Mouse (Mus musculus): Measurements from ENCODE around the gene Ets1. TPM values are rescaled to one million over a fixed set of nuclear protein-coding genes. Genes with fewer than 3 reads are reported as not detected.

Ets1 gene
- total and polyA plus RNA-seq, 3 experiments = 10.7 to 39.6 (median 20.8) TPM

DNA sequence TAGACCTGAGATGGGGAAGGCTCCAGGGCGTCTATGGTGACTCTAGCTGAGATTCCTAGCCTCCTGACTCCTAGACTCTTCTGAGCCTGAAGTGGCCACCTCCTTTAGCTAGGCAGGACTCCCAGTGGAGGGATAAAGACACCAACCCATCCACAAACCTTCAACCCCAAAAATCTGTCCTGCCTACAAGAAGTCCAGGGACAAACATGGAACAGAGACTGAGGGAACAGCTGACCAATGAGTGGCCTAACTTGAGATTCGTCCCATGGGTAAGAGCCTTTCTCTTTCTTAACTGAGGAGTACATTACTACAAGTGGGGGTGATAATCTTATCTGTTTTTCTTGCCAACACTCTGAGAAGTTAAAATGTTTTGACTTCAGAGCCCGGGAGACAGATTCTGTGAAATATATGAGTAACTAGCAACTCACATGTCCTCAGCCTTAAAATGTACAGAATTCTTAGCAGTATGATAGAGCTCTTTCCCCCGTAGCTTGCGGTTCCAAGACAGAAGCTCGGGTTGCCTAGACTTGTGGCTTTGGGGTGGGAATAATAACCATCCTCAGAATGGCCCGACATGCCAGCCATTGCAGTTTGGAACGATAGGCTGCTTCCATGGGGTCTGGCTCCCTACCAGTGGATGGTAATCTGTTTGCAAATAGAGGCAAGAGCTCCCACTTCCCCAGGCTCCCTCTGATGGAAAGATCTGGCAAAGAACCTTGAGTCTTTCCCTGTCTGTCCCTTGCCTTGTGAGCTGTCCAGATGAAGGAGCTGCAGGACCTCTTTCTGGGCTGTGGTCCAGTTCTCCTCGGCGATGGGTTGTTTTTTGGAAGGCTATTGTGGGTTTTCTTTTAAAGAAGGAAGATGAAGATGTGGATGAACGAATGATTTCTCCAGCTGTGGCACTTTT lies 30.8 kb downstream of the Ets1 start:
- DNase-seq = no peak

DNA sequence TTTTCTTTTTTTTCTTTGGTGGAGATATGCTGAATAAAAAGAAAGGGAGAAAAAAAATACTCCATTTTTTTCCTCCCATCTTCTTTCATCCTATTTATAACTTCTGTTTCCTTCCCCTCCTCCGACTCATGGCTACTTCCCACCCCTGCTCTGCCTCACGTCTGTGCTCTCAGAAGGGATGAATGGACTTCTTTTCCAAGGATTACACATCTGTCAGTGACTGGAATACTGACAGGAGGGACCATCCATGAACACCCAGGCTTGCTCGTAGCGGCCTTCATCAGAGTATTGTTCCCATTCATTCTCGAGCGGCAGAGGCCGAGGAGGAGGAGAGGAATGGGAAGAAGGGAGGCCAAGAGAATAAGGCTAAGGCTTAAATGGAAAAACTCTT lies 31.5 kb downstream of the Ets1 start:
- DNase-seq = no peak

DNA sequence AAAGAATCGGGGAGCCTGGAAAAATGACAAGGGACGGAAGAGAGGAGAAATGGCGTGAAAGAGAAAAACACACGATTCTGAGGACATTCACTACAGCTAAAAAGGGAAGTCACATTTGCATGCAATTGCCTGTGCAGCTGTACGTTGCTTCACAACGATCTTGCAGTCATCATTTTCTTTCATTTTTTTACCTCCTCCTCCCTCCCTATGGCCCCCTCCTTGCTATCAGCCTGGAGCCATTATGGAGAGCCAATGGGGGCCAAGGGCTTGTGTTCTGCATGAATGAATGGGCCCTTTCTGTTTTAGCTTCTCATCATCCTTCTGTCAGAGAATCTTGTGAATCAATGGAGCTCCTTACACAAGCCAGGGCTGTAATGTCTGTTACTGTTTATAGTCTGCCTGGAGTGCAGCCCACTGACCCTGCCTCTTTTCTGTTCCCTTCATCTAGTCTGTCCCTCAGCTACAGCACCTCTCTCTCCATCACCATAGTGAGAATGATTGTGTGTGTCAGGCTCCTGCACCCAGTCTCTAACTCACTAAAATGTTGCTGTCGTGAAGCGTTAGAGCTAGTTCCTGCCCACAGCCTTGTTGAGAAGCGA lies 32.2 kb downstream of the Ets1 start:
- DNase-seq = no peak

DNA sequence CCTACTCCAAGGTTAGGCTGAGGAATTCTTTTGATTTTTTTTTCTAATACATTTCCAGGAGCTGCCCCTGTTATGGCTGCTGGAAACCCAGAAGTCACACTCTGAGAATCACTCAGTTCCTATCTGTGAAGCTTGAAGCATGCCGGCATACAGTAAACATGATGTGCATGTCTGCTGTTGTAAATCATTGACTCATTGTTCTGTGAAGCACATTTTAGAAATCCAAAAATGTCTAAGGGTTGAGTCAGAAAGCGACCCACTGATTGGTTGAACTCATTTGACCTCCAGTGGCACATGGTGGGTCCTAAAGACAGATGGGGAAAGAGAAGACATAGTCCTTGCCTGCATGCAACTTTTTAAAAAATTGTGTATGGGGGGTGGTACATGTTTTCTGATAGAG lies 33.4 kb downstream of the Ets1 start:
- no peak for DNase-seq

DNA sequence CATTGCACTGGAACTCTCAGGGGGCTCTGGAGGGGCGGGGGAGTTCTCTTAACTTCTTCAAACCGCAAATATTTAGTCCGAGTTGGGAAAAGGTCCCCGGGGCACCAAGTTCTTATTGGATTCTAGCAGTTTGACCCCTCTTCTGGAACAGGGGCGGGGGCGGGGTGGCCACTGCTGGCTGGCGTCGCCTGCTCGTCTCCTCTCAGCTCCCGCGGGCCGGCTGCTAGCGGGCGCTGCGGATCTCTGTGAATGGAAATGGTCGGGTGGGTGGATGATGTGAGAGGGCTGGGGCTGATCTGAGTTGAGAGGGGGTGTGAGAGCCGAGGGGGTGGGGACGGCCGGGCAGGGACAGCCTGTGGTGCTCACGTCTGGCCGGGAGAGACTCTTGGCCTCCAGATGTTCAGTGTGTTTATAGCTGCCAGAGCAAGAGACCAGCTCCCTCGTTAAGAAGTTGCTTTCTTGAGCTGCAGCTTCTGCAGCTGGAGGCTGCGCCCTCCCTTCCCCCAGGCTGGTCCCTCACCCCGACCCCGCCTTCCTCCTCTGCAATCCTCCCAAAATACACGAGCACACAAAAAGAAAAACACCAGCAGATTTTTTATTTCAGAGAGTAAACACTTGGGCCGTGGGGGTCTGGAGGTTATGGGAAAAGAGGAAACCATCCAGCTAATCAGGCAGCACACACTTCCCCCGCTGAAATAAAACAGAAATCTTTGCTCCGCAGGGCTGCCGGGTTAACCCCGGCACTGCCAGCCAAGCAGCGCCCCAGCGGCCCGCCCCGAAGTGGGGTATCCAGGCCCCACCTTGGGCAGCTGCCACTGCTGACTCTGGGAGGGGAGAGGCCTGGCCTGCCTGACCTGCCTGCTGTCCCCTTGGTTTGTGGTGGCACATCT lies 36.2 kb downstream of the Ets1 start:
- DNase-seq = peak; percentile 73

DNA sequence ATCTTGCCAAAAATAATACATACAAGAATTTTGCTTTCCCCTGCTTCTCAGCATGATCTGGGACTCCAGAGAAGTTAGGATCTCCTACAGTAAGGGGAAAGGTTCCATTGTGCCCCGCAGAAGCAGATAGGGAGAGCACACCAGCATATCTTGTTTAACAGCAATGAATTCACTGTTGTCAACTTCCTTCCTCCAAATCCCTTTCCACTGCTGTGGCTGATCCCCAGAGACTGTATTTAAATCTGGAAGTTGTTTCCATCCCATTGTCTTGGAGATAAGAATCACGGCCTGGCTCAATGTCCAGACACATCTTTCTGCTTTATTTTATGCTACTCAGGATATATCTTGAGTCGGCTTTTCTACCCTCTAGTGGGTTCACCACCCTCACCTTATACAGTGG lies 37.9 kb downstream of the Ets1 start:
- no peak for DNase-seq

DNA sequence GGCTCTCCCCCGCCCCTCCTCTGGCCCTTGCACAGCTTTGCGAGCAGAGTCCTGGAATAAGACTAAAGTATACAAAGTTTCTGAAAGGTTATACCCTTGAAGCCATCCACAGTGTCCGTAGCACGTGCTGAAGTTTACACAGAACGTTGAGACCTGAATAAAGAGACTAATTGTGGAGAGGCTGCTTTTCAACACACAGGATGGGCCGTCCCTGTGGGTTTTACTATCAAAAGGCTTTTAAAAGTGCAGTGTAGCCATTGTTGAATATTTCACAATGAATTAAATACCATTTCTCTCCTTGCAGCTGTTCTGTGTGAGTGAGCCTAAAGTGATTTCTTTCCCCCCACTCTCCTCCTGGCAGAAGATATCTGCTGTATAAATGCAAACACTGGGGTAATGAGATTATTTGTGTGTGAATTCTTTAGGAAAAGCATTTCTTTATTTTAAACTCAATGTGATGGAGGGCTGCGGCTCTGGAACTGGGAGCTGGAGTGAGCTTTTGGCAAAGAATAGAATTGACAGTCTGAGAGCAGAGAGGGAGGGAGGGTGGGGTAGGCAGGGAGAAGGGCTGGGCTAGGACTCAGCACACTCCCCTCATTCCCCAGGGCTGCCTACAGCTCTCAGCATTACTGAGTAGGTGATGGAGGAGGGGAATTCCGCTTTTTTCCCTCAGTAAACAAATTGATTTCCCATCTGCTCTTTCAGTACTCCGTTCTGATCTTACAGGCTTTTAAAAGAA lies 39.8 kb downstream of the Ets1 start:
- no peak for DNase-seq

DNA sequence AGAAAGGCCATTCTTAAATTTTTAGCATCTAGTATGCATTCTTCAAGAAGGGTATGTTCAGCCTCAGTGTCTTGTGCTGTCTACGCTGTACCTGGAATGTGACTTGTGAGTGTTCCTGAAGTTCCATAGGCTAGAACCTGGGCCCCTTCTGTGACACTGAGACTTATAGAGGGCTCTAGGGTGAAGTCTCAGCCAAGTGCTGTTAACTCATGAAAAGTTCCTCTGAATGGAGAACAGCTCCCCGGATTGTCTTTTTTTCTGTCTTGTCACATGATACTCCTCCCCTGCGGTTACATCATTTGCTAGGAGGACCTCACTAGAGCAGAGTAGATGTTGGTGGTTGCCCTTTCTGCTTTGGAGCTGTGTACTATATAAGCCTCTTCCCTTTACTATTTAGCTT lies 40.5 kb downstream of the Ets1 start:
- DNase-seq = no peak

DNA sequence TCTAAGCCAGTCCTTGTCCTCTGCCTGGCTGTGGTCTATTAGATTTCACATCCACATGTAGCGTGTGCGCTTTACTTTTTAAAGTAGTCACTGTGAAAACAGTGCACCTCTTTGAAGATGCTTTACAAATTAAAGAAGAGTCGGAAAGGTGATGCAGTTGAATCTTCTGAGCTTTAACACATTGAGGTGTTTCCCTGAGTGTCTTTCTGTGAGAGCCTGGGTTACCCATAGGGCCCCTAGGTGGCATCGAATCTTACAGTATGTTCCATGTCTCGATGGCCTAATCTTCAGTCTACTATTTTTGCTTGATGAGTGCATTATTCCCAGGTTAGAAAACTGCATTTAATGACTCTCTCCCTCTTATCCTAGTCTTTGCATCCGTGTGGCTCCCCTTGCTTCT lies 41.6 kb downstream of the Ets1 start:
- no peak for DNase-seq

DNA sequence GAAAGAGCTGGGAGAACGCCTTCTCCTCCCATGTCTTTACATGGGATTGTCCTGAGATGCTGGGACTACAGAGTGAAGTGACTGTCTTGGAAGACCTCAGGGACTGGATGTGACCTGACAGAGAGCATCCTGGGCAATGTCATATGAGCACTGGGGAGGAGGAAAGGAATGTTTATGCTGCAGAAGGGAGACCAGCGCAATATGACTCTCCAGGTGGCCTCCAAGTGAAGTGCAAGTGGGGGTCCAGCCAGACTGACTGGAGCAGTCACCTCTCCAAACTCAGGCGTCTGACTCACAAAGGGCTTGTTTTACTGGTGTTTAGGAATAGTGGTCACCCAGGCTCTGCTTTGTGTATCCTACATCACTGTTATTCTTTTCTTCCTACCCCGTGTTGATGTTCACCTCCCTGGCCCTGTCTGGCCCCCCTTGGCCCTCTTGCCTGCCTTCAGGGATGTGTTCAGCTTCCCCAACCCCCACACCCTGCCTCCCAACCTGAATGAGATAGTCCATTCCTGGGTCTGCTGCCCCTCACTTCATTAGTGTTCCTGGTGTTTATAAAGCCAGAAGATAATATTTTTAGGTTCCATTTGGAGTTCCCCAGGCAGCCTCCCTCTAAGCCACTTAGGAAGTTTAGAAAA lies 42.2 kb downstream of the Ets1 start:
- no peak for DNase-seq

DNA sequence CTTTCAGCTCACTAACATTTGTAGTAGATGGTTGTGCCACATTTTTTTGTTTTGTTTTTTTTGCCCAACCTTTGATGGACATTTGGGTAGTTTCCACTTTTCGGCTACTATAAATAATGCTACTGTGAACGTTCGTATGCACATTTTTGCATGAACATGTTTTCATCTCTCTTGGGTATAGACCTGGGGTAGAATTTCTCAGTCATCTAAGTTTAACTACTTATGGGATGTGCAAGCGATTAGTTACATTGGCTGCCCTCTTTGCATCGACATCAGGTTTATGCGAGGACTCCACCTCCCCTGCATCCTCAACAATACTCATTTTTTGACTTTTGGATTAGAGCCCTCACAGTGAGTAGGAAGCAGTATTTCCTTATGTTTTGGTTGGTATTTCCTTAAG lies 43.5 kb downstream of the Ets1 start:
- DNase-seq = no peak

DNA sequence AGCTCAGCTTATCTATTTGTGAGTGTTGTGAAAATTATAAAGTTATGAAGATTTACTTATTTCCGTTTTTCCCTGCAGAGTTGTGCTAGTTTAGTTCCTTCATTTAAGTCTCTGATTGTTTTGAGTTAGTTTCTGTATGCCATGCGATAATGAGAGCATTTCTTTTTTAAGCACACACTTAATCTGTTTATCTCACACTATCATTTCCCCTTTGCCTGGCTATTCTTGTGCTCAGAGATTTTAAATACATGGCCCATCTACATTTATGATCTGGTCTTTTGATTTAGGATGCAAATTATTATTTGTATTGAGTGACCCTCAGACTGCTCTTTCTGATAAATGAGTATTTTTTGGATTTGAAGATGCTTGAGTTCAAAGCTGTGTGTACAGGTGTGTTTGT lies 44.2 kb downstream of the Ets1 start:
- DNase-seq = no peak

DNA sequence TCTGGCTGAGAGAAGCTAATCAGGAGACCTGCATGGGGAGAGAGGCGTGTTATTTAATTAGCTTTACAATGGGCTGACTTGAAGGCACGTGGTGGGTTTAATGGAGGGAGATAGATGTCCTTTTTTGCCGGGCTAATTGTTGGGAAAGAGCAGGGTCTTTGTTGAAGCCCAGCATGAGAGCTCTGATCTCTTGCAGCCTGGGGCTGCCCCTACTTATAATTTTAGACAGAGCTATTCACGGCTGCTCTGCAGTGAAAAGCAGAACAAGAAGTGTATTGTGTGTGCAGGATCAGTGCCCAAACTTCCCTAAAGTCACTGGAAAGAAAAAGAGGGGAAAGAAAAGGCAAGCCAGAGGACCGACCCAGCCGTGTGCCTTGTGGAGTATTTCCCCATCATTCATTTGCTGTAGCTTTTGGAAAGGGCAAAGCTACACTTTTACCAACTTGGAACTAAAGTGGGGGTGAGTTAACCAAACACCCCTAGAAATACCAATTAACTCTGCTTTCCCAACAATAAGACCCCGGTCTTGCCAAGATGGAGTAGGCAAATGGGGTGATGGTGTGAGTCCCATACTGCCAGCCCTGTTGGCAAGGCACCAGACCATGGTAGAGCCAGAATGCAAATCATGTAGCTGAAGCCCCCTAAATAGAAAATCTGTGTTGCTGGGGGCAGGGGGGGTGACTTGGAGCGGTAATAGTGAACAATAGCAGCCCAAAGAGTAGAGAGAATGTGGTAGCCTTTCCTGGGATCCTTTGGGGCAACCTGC lies 50.0 kb downstream of the Ets1 start:
- DNase-seq = no peak

DNA sequence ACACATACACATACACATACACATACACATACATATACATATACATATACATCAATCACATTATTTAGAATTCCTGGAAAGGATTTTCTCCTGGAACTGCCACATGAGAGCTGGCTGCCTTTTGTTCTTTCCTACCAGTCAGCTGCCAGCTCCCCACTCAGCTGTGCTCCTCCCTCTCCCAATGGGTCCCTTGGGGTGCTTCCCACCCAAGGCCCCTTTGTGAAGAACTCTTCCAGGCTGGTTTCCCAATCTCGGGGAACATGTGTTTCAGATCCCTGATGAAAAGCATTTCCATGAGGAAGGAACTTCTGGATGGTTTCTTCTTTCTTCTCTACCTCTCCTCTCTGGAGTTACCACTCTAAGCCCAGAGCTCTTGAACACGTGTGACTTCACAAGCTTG lies 52.3 kb downstream of the Ets1 start:
- DNase-seq = no peak

DNA sequence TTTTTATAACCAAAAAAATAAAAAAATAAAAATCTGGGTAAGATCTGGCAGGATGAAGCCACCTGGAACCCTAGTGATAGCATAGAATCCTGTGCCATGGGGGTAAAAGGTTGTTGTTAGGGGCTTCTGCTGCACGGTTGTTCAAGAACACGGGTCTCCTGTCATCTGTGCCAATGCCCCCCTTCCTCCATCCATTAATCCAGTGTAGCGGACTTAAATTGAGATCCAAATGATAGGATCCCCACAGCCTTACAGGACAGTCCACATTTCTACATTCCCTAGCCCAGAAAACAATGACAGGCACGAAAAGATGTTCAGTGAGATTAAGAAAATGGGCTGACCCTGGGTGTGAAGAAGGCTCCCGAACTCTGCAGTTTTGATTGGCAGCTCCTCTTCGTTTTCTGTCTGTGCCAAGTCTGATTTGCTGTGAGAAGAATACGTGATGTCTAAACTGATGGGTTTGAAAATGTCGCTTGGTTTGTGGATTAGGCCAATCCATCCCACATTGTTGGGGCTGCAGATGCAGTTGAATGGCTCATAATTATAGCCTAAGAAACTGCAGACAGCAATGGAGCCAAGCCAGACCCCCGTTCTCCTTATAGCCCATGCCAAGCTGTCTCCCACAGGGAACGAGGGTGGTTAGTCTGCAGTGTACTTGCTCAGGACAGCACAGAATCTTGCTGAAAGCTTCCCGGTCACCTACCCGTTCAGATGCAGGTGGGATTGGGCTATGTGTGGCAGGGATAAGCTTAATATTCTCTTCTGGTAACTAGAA lies 55.3 kb downstream of the Ets1 start:
- DNase-seq = no peak

DNA sequence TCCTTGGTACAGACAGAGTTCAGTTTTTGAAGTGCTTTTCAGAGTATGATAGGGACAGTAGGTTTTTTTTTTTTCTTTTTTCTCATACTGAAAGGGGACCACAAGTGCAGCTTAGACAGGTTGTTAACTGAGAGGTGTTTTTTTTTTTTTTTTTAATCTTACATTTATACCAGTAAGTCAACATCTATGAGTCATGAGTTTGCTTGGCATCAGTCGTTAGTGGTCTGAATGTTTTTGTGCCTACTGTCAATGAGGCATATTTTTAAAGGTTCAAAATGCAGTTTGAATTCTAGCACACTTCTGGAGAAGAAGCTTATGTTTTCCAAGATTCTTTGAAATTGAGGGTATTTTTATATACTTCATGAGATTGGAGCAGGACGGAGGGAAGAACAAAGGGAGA lies 56.9 kb downstream of the Ets1 start:
- DNase-seq = no peak

DNA sequence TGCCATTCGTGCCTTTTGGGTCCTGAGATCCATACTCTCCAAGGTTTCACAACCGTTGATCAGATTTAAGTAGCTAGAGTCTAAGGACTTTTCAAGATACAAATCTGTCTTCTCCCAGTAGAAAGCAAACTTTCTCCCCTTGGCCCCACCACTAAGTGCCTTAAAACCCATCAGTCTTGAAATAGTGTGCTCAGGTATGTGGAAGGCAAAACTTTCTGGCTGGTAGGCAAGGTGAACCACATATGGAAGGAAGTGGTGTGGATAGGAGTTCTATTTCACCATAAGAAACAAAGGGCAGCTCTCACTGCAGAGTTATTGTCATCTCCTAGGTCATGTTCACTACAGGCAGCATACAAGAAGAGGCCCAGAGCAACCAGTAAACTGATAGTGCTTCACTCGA lies 57.4 kb downstream of the Ets1 start:
- no peak for DNase-seq

DNA sequence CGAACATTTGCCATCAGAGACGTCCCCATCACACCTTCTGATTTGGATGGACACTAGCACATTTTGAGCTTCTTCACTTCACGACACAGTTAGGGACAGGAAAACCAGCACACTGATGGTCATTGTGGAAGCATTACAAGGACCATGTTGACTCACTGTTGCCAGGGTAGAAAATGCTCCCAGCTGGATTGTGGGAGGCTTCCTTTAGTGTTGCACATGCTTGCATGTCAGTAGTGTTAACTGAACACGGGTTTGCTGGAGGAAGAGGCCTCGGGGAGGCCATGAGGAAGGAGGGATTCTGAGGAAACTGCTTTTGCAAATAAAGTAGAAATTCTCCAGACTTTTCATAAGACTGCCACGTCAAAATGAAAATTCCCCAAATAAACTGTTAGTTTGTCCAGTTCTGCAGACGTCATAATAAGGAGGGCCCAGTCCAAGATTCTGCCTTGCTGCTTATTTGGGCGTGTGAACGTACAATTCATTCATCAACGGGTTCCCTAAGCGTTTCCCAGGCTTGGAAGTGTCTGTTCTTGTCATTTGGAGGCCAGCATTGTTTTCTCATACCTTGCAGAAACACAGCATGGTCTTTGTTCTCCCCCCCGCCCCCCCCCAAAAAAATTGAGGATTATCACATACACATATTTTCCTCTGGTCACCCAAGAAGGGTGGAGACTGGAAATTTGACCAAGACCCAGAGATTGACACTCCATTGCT lies 58.2 kb downstream of the Ets1 start:
- no peak for DNase-seq

DNA sequence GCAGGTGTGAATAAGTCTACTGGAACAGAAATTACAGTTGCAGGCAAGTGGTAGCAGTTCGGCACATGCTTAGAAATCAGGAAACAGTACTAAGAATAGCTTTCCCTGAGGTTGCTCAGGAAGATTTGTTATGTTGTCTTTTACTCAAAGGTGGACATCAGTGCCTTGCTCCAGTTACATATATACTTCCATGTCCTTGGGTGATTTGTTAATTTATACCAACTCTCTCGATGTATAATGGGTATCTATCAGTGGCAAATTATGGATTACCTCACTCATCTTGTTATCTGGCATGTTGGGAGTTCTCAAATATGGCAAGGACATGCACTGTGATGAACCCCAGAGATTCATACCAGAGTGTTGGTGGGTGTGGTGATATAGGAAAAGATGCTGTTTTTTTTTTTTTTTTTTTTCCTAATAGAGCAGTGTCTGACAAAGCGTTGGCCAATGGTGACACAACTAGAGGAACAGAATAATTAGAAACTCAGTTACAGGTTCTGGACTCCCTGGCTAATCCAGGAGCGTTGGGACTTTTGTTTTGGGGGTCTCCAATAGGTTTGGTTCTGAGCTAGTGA lies 59.0 kb downstream of the Ets1 start:
- no peak for DNase-seq

Measured in adrenal gland, adult 2 months (tissue).